Mouse (Mus musculus) forebrain, embryonic 16.5 days (tissue): ENCODE data around the gene Sash3. TPM values are rescaled to one million over a fixed set of nuclear protein-coding genes. Genes with fewer than 3 reads are reported as not detected.

Experiments used
- ATAC-seq: fragments of 200-750 bp; cut with Nextera tagmentation; 2 replicates; pipeline ENCODE4 v1.8.0; 2017; ENCODE audit warnings: mild to moderate bottlenecking, moderate library complexity
- H3K27ac ChIP-seq: fragments of 300-500 bp; sonication (generic); 2 replicates; pipeline ENCODE4 v1.5.1; 2014; ENCODE audit warnings: low read length, control low read depth
- H3K27me3 ChIP-seq: fragments of 300-500 bp; sonication (generic); replicated peaks from 2 replicates; pipeline ENCODE4 v1.6.1; 2014; ENCODE audit warnings: low read length; ENCODE audit not compliant: control insufficient read depth, insufficient read depth
- H3K36me3 ChIP-seq: fragments of 300-500 bp; sonication (generic); 2 replicates; pipeline ENCODE4 v1.6.1; 2014; ENCODE audit not compliant: control insufficient read depth, insufficient read depth
- H3K4me1 ChIP-seq: fragments of 300-500 bp; sonication (generic); replicated peaks from 2 replicates; pipeline ENCODE4 v1.6.1; 2014; ENCODE audit warnings: low read length; ENCODE audit not compliant: control insufficient read depth, insufficient read depth
- H3K4me2 ChIP-seq: fragments of 300-500 bp; sonication (generic); 2 replicates; pipeline ENCODE4 v1.6.1; 2014; ENCODE audit warnings: mild to moderate bottlenecking, low read length, control low read depth
- H3K4me3 ChIP-seq: fragments of 300-500 bp; sonication (generic); replicated peaks from 2 replicates; pipeline ENCODE4 v1.5.1; 2014; ENCODE audit warnings: mild to moderate bottlenecking, low read length, control low read depth
- H3K9ac ChIP-seq: fragments of 300-500 bp; sonication (generic); replicated peaks from 2 replicates; pipeline ENCODE4 v1.6.1; 2014; ENCODE audit warnings: low read depth, low read length, control low read depth
- H3K9me3 ChIP-seq: fragments of 300-500 bp; sonication (generic); 2 replicates; pipeline ENCODE4 v1.6.1; 2016; ENCODE audit warnings: low read length; ENCODE audit not compliant: control insufficient read depth
- WGBS: fragments of 180-500 bp; shearing (Covaris S2); extraction: QIAGEN DNeasy Blood & Tissue Kit; methylation state at CpG from one replicate; pipeline ENCODE4 v1.1.7; 2014; 5-methylcytosine and 5-hydroxymethylcytosine counted together
- polyA plus RNA-seq: library from polyadenylated mRNA; unstranded; fragments of >200 nt; fragmentation: Nextera tagmentation; extraction: Ambion mirVana; gene quantifications from 2 replicates; pipeline ENCODE4 v1.2.1, GENCODE M21; 2015

The Sash3 gene
- polyA plus RNA-seq, 1 experiment from 2014 or later: 0.90 TPM

DNA sequence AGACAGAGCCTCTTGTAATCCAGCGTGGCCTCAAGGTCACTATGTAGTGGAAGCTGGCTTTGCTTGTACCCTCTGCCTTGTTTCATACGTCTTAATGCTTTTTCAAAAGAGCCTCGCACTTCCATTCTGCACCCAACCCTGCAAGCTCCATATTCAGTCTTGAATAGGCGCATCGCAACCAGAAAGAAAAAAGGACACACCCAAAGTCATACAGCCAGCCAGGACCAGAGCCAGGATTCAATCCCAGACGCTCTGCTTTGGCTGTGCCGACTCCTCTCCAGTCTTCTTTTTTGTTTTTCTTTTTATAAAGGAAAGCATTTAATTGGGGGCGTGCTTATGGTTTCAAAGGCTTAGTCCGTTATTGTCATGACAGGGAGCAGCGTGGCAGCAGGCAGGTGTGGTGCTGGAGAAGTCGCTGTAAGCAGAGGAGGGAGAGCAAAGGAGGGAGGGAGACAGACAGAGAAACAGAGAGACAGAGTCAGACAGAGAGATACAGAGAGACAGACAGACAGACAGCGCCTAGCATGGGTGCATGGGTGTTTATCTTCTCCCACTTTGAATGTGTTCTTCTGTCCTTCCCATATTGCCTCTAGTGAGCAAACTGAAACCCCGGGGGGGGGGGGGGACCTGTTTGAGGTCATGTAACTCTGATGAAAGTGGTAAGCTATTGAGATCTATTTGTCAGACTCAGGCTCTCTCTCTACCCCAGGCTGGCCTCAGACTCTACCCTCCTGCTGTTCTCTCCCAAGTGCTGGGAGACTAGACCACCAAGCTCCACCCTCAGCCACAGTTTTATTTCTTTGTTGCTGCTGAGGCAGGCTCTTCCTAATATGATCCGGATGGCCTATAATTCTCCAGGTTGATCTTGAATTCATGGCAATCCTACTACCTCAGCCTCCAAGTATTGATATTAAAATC lies 6.6 kb upstream of the Sash3 start:
- Histone ChIP-seq H3K36me3 (no peaks in the 10 kb centered on the region), H3K9me3 (no peaks in the 10 kb centered on the region), H3K27ac (no peak overlapping the region), H3K27me3 (no peaks in the 10 kb centered on the region), H3K4me1 (peaks cover 3% of the 10 kb centered on the region; the same call in 1 of the 2 replicates), H3K4me2 (no peak overlapping the region), H3K9ac (no peak overlapping the region), H3K4me3 (no peak overlapping the region)
- 0 out of 2 replicates have a peak, but pooled peaks have one; percentile 38 for ATAC-seq
- 26% methylated on average over 14 of the region's 14 CpGs for WGBS

DNA sequence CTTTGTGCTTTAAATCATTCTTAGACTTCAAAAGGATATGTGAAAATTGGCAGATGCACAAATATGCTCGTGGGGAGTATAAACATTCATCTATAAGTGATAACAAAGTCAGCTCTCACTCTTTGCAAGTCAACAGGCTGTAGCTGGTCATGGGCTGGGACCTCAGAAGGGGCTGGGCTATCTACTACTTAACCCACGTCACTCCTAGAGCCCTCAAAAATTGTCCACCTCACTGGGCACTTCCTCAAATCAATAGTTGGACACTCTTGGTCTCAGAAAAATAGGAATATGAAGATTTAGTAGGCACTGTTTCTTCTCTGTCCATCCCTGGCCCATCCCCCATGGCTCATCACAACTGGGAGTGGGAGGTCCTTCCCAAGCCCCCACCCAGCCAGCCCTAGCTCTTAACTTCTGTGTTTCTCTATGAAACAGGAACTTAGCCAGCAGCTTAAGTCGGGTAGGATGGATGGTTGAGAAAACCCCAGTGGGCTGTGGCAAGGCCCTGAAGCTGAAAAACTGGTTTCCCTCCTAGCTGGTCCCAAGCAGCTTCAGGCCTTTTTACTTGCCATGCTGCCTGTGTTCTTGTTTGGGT lies 5.9 kb upstream of the Sash3 start:
- Histone ChIP-seq H3K4me3 (no peak overlapping the region), H3K36me3 (no peaks in the 10 kb centered on the region), H3K27ac (no peak overlapping the region), H3K4me1 (peaks cover 3% of the 10 kb centered on the region; the same call in 1 of the 2 replicates), H3K27me3 (no peaks in the 10 kb centered on the region), H3K9me3 (no peaks in the 10 kb centered on the region), H3K4me2 (no peak overlapping the region), H3K9ac (no peak overlapping the region)
- ATAC-seq: no peak
- 57% methylated on average over 3 of the region's 3 CpGs for WGBS

DNA sequence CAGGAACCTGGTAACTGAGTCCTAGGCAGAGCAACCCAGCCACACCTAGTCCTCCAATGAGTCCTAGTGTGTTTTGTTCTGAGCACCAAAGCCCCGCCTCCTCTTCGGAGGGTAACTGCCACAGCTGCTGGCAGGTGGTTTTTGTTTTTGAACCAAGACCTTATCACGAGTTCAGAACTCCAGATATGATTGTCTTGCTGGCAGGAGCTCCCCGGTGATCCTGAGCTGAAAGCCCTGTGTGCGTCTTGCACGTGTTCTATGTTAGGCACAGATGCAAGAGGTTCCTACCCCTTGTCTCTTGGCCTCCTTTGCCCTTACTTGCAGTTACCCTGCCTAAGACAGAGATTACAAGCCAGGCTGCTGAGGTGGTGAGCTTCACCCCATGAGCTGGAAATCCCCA lies 4.8 kb upstream of the Sash3 start:
- Histone ChIP-seq H3K4me2 (no peak overlapping the region), H3K9me3 (no peaks in the 10 kb centered on the region), H3K27me3 (no peaks in the 10 kb centered on the region), H3K27ac (no peak overlapping the region), H3K4me1 (peaks cover 3% of the 10 kb centered on the region; the same call in 1 of the 2 replicates), H3K36me3 (no peaks in the 10 kb centered on the region), H3K9ac (no peak overlapping the region), H3K4me3 (no peak overlapping the region)
- WGBS: 73% methylated on average over 6 of the region's 6 CpGs
- no peak for ATAC-seq

DNA sequence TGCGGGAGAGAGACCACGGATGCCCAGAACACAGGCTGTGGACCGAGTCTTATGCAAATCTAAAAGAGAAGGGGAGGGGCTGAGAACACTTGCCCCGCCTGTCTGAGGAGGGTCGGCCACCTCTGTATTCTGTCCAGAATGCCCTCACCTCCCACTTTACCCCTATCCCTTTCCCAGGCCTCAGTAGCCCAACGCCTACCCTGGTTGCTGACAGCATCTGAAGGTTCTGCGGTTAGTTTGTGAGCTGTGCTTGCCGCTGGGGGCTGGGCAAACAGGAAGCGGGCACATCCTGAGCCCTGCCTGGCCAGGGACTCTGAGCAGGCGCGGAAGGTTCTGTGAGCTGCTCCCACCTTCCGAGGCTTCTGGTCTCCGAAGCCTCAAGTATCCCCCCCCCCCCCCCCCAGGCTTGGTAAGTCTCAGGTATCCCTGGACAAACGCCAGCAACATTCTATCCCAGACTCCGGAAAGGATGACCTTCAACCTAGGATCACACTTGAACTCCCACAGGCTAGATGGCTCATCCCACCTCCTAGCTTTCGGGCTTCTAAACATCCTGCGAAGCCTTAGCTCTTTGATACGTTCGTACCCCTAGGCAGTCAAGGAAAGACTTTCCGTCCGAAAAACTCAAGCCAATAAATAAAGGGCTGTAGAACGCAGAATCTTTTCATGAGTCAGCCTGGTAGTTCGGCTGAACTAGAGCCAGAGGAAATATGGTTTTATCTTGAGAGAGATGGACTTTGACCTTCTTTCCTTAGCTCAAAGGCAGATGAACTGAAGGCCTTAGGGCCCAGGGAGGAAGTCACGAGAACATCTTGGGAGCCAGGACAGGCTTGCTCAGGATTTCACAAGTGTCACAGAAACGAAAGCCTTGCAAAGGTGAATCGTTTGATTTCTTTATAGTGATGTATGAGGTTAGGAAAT lies 2.6 kb upstream of the Sash3 start:
- no peak overlapping the region for H3K27ac ChIP-seq
- no peak for ATAC-seq
- H3K27me3 ChIP-seq: no peaks in the 10 kb centered on the region
- no peak overlapping the region for H3K4me3 ChIP-seq
- H3K9me3 ChIP-seq: no peaks in the 10 kb centered on the region
- H3K36me3 ChIP-seq: no peaks in the 10 kb centered on the region
- no peak overlapping the region for H3K9ac ChIP-seq
- WGBS: 55% methylated on average over 26 of the region's 26 CpGs
- peaks cover 3% of the 10 kb centered on the region; the same call in 1 of the 2 replicates for H3K4me1 ChIP-seq
- H3K4me2 ChIP-seq: no peak overlapping the region

GRCm38 (mm10) chrX:48147226-48147625 lies 990 bp downstream of the Sash3 start:
- Histone ChIP-seq H3K9me3 (no peaks in the 10 kb centered on the region), H3K27ac (no peak overlapping the region), H3K4me1 (no peaks in the 10 kb centered on the region), H3K4me2 (no peak overlapping the region), H3K4me3 (no peak overlapping the region), H3K27me3 (no peaks in the 10 kb centered on the region), H3K36me3 (no peaks in the 10 kb centered on the region), H3K9ac (no peak overlapping the region)
- no peak for ATAC-seq
- 87% methylated on average over 2 of the region's 2 CpGs for WGBS

- 84% methylated on average over 6 of the region's 7 CpGs for WGBS
- H3K36me3 ChIP-seq: no peaks in the 10 kb centered on the region
- no peaks in the 10 kb centered on the region for H3K27me3 ChIP-seq
- H3K4me3 ChIP-seq: no peak overlapping the region
- no peaks in the 10 kb centered on the region for H3K9me3 ChIP-seq
- H3K4me1 ChIP-seq: no peaks in the 10 kb centered on the region
- no peak overlapping the region for H3K27ac ChIP-seq
- no peak for ATAC-seq
- no peak overlapping the region for H3K4me2 ChIP-seq
- no peak overlapping the region for H3K9ac ChIP-seq
Observed at GRCm38 (mm10) chrX:48147741-48148186, 1.5 kb downstream of the Sash3 start.

- 81% methylated on average over 7 of the region's 7 CpGs for WGBS
- no peak overlapping the region for H3K9ac ChIP-seq
- no peak for ATAC-seq
Observed at GRCm38 (mm10) chrX:48152106-48152505, 5.9 kb downstream of the Sash3 start.

DNA sequence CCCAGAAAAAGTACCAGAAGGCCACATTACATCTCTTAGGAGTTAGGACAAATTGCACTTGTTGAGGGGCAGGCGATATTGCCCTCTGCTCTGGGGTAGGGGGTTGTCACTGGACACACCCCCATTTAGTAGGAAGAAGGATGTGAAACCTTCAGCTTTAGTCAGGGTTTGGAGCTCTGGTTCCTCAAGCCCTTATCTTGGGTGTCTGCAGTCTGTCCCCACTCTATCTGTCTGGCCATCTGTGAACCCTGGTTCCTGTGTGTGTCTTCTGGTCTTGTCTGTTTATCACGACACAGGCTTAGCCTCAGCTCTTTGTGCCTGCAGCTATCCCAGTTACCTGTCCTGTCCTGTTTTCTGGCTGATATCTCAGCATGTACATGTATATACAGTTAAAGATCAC lies 7.2 kb downstream of the Sash3 start:
- Histone ChIP-seq H3K27ac (no peak overlapping the region), H3K4me2 (no peak overlapping the region), H3K4me3 (no peak overlapping the region), H3K9ac (no peak overlapping the region), H3K4me1 (no peaks in the 10 kb centered on the region), H3K9me3 (no peaks in the 10 kb centered on the region), H3K27me3 (no peaks in the 10 kb centered on the region), H3K36me3 (no peaks in the 10 kb centered on the region)
- 93% methylated on average over 2 of the region's 2 CpGs for WGBS
- no peak for ATAC-seq

More at GRCm38 (mm10) chrX:48152106-48152505, 5.9 kb downstream of the Sash3 start:
- Histone ChIP-seq H3K27me3 (no peaks in the 10 kb centered on the region), H3K4me2 (no peak overlapping the region), H3K4me1 (no peaks in the 10 kb centered on the region), H3K9me3 (no peaks in the 10 kb centered on the region), H3K27ac (no peak overlapping the region), H3K4me3 (no peak overlapping the region), H3K36me3 (no peaks in the 10 kb centered on the region)

- H3K27ac ChIP-seq: no peak overlapping the region
- no peaks in the 10 kb centered on the region for H3K9me3 ChIP-seq
- no peaks in the 10 kb centered on the region for H3K27me3 ChIP-seq
- no peak overlapping the region for H3K9ac ChIP-seq
- 41% methylated on average over 2 of the region's 2 CpGs for WGBS
- H3K4me2 ChIP-seq: no peak overlapping the region
- H3K4me1 ChIP-seq: no peaks in the 10 kb centered on the region
- H3K36me3 ChIP-seq: no peaks in the 10 kb centered on the region
- H3K4me3 ChIP-seq: no peak overlapping the region
- peak; percentile 57; the same call in 1 of the 2 replicates for ATAC-seq
Observed at GRCm38 (mm10) chrX:48153949-48154348, 7.7 kb downstream of the Sash3 start.
